Mouse (Mus musculus) regulatory T cell (primary cell): ENCODE results near the gene Nrcam.

Experiments used
- in situ Hi-C: fragments of 300-600 bp; cut with MboI, MseI; formaldehyde crosslinking; loops from one replicate; pipeline ENCODE4 v1.15.1; 2025; ENCODE audit warnings: high pct_unique_total_duplicates

The Nrcam gene

GRCm38 (mm10) chr12:44617001-44617421, 288.3 kb downstream of the Nrcam start:
- in situ Hi-C loops: no loop called here

GRCm38 (mm10) chr12:44617488-44617887, 288.8 kb downstream of the Nrcam start:
- in situ Hi-C loops: no loop called here

- in situ Hi-C loops: no loop called here
Observed at GRCm38 (mm10) chr12:44639341-44639921, 310.7 kb downstream of the Nrcam start.

- in situ Hi-C loops: no loop called here
Observed at GRCm38 (mm10) chr12:44640579-44640978, 311.9 kb downstream of the Nrcam start.
